Mouse (Mus musculus): ENCODE results near the gene Tbc1d15. TPM values are rescaled to one million over a fixed set of nuclear protein-coding genes. Genes with fewer than 3 reads are reported as not detected.
A peak's percentile ranks its signal among the peaks of the same experiment; 100 is the strongest.

Gene Tbc1d15
- polyA plus RNA-seq, 1 experiment from 2014 or later: 66.1 TPM

DNA sequence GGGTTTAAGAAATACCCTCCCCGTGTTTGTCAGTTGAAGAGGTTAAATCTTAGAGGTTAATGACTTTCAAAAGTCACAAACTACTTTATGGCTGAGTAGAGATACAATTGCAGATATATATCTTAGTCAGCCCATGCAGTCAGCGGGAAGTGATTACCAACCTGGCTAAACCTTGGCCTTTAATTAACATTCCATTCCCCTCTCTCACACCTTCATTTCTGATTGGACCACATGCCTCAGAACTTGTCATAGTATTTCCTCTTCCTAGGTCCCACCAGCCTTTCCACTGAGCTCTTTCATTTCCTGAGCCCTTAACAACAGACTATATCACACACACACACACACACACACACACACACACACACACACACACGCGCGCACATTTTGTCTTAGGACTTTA, 4.9 kb upstream of the Tbc1d15 start:
- no peak overlapping the region for H3K4me3 ChIP-seq (ENCODE audit: low read depth, low read length)
- no peaks in the 10 kb centered on the region for H3K36me3 ChIP-seq (ENCODE audit: control insufficient read depth, insufficient read depth, low read length)
- no peak overlapping the region for H3K4me2 ChIP-seq (ENCODE audit: low read length)
- no peak for ATAC-seq (replicated peaks; ENCODE audit: low FRiP score, low TSS enrichment, low read depth)
- DNase-seq (ENCODE audit: low spot score): no peak
- H3K9ac ChIP-seq (ENCODE audit: low read length): no peak overlapping the region
- no peaks in the 10 kb centered on the region for H3K27me3 ChIP-seq (replicated peaks; ENCODE audit: control insufficient read depth, insufficient read depth, low read length)
- WGBS: 74% methylated on average over 5 of the region's 5 CpGs
- H3K4me1 ChIP-seq (replicated peaks; ENCODE audit: control insufficient read depth, insufficient read depth, low read length): no peaks in the 10 kb centered on the region
- H3K27ac ChIP-seq (ENCODE audit: low read depth): no peak overlapping the region
- H3K9me3 ChIP-seq (ENCODE audit: control insufficient read depth, low read length): no peaks in the 10 kb centered on the region

- Histone ChIP-seq H3K9ac (ENCODE audit: low read length) (no peak overlapping the region), H3K4me3 (ENCODE audit: low read depth, low read length) (no peak overlapping the region), H3K27me3 (replicated peaks; ENCODE audit: control insufficient read depth, insufficient read depth, low read length) (no peaks in the 10 kb centered on the region), H3K27ac (ENCODE audit: low read depth) (no peak overlapping the region), H3K4me1 (replicated peaks; ENCODE audit: control insufficient read depth, insufficient read depth, low read length) (peaks cover 7% of the 10 kb centered on the region), H3K9me3 (ENCODE audit: control insufficient read depth, low read length) (no peaks in the 10 kb centered on the region), H3K36me3 (ENCODE audit: control insufficient read depth, insufficient read depth, low read length) (no peaks in the 10 kb centered on the region), H3K4me2 (ENCODE audit: low read length) (no peak overlapping the region)
- WGBS: 80% methylated on average over 3 of the region's 3 CpGs
- ATAC-seq (replicated peaks; ENCODE audit: low FRiP score, low TSS enrichment, low read depth) (no peak), DNase-seq (ENCODE audit: low spot score) (no peak)
These were observed 2.3 kb upstream of the Tbc1d15 start for GRCm38 (mm10) chr10:115253521-115253920.

DNA sequence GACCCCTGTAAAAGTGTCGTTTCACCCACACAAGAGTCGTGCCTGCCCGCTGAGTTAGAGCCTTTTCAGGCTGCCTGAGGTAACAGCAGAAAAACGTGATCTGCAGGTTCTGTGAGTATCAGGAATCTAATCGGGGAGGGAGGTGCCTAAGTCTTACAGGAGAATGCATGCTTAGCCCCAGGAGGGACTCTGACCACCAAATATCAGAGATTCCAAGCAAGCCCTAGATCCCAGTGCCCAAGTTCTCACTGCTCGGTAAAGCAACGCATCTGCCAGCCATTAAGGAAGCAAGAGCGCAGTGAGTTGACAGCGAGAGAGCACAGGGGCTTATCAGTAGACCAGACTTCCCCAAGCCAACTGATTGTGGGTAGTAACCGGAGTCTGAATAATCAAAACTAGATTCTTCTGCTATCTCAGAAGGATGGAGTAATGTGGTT, 1.1 kb upstream of the Tbc1d15 start:
- peak overlapping the region; percentile 89 for H3K4me2 ChIP-seq (ENCODE audit: low read length)
- peaks cover 7% of the 10 kb centered on the region for H3K4me1 ChIP-seq (replicated peaks; ENCODE audit: control insufficient read depth, insufficient read depth, low read length)
- H3K4me3 ChIP-seq (ENCODE audit: low read depth, low read length): peak overlapping the region; percentile 73
- 5% methylated on average over 10 of the region's 10 CpGs for WGBS
- ATAC-seq (replicated peaks; ENCODE audit: low FRiP score, low TSS enrichment, low read depth) (peak; percentile 17; the same call in 1 of the 2 replicates), DNase-seq (ENCODE audit: low spot score) (peak; percentile 72)
- H3K27me3 ChIP-seq (replicated peaks; ENCODE audit: control insufficient read depth, insufficient read depth, low read length): no peaks in the 10 kb centered on the region
- no peaks in the 10 kb centered on the region for H3K36me3 ChIP-seq (ENCODE audit: control insufficient read depth, insufficient read depth, low read length)
- no peaks in the 10 kb centered on the region for H3K9me3 ChIP-seq (ENCODE audit: control insufficient read depth, low read length)
- no peak overlapping the region for H3K27ac ChIP-seq (ENCODE audit: low read depth)
- H3K9ac ChIP-seq (ENCODE audit: low read length): peak overlapping the region; percentile 35

DNA sequence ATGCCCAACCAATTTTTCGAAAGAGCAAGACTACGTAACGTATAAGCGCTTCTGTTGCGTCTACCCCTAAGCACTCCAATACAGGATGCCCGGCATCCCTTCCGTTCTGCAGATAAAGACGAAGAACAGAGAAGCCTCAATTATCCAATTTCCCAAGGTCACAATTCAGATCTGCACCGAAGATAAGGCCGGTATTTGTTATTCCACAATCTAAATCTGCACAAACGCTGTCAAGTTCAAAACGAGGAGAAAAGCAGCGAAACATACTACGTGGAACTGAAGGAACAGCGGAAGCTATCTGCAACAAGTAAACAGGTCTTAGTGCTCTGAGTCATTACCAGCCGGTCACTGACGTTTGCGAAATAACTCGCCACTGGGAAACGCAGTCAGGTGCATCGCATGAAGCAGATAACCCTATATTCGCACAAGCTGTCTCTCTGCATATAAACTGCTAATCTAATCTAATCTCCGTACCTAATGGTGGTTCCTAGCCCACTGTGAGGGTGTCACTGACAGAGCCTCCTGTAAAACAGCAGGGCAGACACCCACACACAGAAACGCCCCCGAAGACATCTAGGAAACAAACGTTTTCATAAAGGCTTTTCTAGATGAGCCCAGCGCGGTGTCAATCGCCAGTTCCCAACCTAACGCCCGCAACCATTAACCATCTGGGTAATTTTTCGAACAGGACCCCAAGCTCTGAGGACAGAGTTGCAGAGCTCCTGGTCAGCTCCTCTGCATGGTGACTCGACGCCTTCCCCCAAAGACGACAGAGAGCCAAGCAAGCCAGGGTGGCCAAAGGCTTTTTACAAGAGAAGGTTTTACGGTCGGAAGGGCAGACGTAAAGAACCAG, 806 bp downstream of the Tbc1d15 start:
- WGBS: 31% methylated on average over 32 of the region's 38 CpGs
- Histone ChIP-seq H3K9me3 (ENCODE audit: control insufficient read depth, low read length) (no peaks in the 10 kb centered on the region), H3K9ac (ENCODE audit: low read length) (peak overlapping the region; percentile 78), H3K4me3 (ENCODE audit: low read depth, low read length) (peak overlapping the region; percentile 73), H3K27ac (ENCODE audit: low read depth) (peak overlapping the region; percentile 47; the same call in 1 of the 2 replicates), H3K27me3 (replicated peaks; ENCODE audit: control insufficient read depth, insufficient read depth, low read length) (no peaks in the 10 kb centered on the region), H3K36me3 (ENCODE audit: control insufficient read depth, insufficient read depth, low read length) (no peaks in the 10 kb centered on the region), H3K4me2 (ENCODE audit: low read length) (peak overlapping the region; percentile 68), H3K4me1 (replicated peaks; ENCODE audit: control insufficient read depth, insufficient read depth, low read length) (peaks cover 7% of the 10 kb centered on the region)
- ATAC-seq (replicated peaks; ENCODE audit: low FRiP score, low TSS enrichment, low read depth) (peak; percentile 12), DNase-seq (ENCODE audit: low spot score) (peak; percentile 56)

DNA sequence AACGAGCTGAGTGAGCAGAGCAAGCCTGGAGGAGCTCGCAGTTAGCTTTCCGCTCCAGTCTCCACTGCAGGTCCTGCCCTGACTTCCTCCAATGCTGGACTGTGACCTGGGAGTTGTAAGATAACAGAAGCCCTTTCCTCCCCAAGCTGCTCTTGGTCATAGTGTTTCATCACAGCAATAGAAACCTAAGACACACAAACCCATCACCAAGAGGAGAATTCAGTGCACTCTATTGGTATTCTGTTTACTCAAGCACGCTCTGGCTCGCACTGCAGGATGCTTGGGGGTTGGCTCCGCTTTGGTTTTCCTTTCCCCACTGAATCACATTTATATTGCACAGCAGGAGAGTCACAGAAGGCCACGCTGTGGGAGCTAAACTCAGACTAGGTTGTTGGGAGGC, 3.2 kb downstream of the Tbc1d15 start:
- Histone ChIP-seq H3K9me3 (ENCODE audit: control insufficient read depth, low read length) (no peaks in the 10 kb centered on the region), H3K4me2 (ENCODE audit: low read length) (no peak overlapping the region), H3K4me1 (replicated peaks; ENCODE audit: control insufficient read depth, insufficient read depth, low read length) (peaks cover 7% of the 10 kb centered on the region), H3K27me3 (replicated peaks; ENCODE audit: control insufficient read depth, insufficient read depth, low read length) (no peaks in the 10 kb centered on the region), H3K9ac (ENCODE audit: low read length) (no peak overlapping the region), H3K36me3 (ENCODE audit: control insufficient read depth, insufficient read depth, low read length) (no peaks in the 10 kb centered on the region), H3K4me3 (ENCODE audit: low read depth, low read length) (no peak overlapping the region), H3K27ac (ENCODE audit: low read depth) (no peak overlapping the region)
- no peak for ATAC-seq (replicated peaks; ENCODE audit: low FRiP score, low TSS enrichment, low read depth)
- WGBS: 50% methylated on average over 7 of the region's 7 CpGs
- no peak for DNase-seq (ENCODE audit: low spot score)

- ATAC-seq (replicated peaks; ENCODE audit: low FRiP score, low TSS enrichment, low read depth) (no peak), DNase-seq (ENCODE audit: low spot score) (no peak)
- H3K4me1 ChIP-seq (replicated peaks; ENCODE audit: control insufficient read depth, insufficient read depth, low read length): peaks cover 7% of the 10 kb centered on the region
- no peak overlapping the region for H3K27ac ChIP-seq (ENCODE audit: low read depth)
- peaks cover under 1% of the 10 kb centered on the region; the same call in 1 of the 2 replicates for H3K36me3 ChIP-seq (ENCODE audit: control insufficient read depth, insufficient read depth, low read length)
- H3K4me3 ChIP-seq (ENCODE audit: low read depth, low read length): no peak overlapping the region
- 97% methylated on average over 2 of the region's 2 CpGs for WGBS
- no peaks in the 10 kb centered on the region for H3K9me3 ChIP-seq (ENCODE audit: control insufficient read depth, low read length)
- H3K27me3 ChIP-seq (replicated peaks; ENCODE audit: control insufficient read depth, insufficient read depth, low read length): no peaks in the 10 kb centered on the region
- no peak overlapping the region for H3K4me2 ChIP-seq (ENCODE audit: low read length)
- no peak overlapping the region for H3K9ac ChIP-seq (ENCODE audit: low read length)
These were observed 5.8 kb downstream of the Tbc1d15 start for GRCm38 (mm10) chr10:115245488-115245887.

DNA sequence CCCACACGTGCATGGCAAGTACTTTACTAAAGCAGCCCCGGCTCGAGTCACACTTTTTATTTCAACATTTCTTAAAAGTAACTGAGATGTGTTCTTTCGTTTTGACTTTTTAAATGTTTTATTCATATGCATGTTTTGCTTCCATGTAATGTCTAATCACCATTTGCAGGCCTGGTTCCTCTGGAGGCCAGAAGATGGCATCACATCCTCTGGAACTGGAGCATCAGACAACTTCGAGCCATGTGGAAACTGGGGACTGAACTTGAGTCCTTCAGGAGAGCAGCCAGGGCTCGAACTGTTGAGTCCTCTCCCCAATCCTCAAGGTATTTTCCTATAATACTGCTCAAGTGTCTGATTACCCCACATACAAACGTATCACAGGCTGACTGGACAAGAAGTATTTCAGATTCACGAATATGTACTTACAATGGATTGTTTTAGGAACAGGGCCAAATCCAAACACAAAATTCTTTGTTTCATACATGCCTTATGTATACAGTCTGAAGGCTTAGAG, 10.1 kb downstream of the Tbc1d15 start:
- Histone ChIP-seq H3K27me3 (replicated peaks; ENCODE audit: control insufficient read depth, insufficient read depth, low read length) (no peaks in the 10 kb centered on the region), H3K4me2 (ENCODE audit: low read length) (no peak overlapping the region), H3K27ac (ENCODE audit: low read depth) (no peak overlapping the region), H3K9me3 (ENCODE audit: control insufficient read depth, low read length) (no peaks in the 10 kb centered on the region), H3K4me1 (replicated peaks; ENCODE audit: control insufficient read depth, insufficient read depth, low read length) (no peaks in the 10 kb centered on the region), H3K4me3 (ENCODE audit: low read depth, low read length) (no peak overlapping the region), H3K9ac (ENCODE audit: low read length) (no peak overlapping the region), H3K36me3 (ENCODE audit: control insufficient read depth, insufficient read depth, low read length) (peaks cover 35% of the 10 kb centered on the region)
- 70% methylated on average over 8 of the region's 8 CpGs for WGBS
- DNase-seq (ENCODE audit: low spot score) (no peak), ATAC-seq (replicated peaks; ENCODE audit: low FRiP score, low TSS enrichment, low read depth) (no peak)

DNA sequence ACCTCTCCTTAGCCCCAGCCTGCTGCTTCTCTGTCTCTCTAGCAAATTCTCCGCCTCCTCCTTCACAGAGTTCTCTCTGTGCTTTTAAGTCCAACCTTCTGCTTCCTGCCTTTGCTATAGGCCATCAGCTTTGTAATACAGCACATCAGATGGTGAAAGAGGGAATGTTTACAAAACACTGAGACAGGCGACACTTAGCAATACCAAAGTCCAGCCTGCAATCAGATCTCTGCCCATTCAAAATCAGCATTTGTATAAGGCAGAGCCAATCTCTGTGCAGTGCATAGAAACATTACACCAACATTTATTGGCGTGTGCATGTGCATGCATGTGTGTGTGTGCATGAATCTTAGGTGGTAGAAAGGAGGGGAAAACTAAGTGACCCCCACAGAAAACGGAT, 13.3 kb downstream of the Tbc1d15 start:
- peaks cover 49% of the 10 kb centered on the region for H3K36me3 ChIP-seq (ENCODE audit: control insufficient read depth, insufficient read depth, low read length)
- no peaks in the 10 kb centered on the region for H3K27me3 ChIP-seq (replicated peaks; ENCODE audit: control insufficient read depth, insufficient read depth, low read length)
- WGBS: 83% methylated on average over 4 of the region's 4 CpGs
- H3K4me1 ChIP-seq (replicated peaks; ENCODE audit: control insufficient read depth, insufficient read depth, low read length): no peaks in the 10 kb centered on the region
- H3K4me2 ChIP-seq (ENCODE audit: low read length): no peak overlapping the region
- no peak overlapping the region for H3K27ac ChIP-seq (ENCODE audit: low read depth)
- DNase-seq (ENCODE audit: low spot score) (no peak), ATAC-seq (replicated peaks; ENCODE audit: low FRiP score, low TSS enrichment, low read depth) (no peak)
- no peak overlapping the region for H3K9ac ChIP-seq (ENCODE audit: low read length)
- no peak overlapping the region for H3K4me3 ChIP-seq (ENCODE audit: low read depth, low read length)
- H3K9me3 ChIP-seq (ENCODE audit: control insufficient read depth, low read length): no peaks in the 10 kb centered on the region

- Histone ChIP-seq H3K9me3 (ENCODE audit: control insufficient read depth, low read length) (no peaks in the 10 kb centered on the region), H3K4me1 (replicated peaks; ENCODE audit: control insufficient read depth, insufficient read depth, low read length) (no peaks in the 10 kb centered on the region), H3K4me3 (ENCODE audit: low read depth, low read length) (no peak overlapping the region), H3K9ac (ENCODE audit: low read length) (no peak overlapping the region), H3K27me3 (replicated peaks; ENCODE audit: control insufficient read depth, insufficient read depth, low read length) (no peaks in the 10 kb centered on the region), H3K4me2 (ENCODE audit: low read length) (no peak overlapping the region), H3K27ac (ENCODE audit: low read depth) (no peak overlapping the region), H3K36me3 (ENCODE audit: control insufficient read depth, insufficient read depth, low read length) (peaks cover 61% of the 10 kb centered on the region)
- 86% methylated on average over 4 of the region's 4 CpGs for WGBS
- DNase-seq (ENCODE audit: low spot score): no peak
- ATAC-seq (replicated peaks; ENCODE audit: low FRiP score, low TSS enrichment, low read depth): no peak
These were observed 14.5 kb downstream of the Tbc1d15 start for GRCm38 (mm10) chr10:115236733-115237132.
